Mouse (Mus musculus): ENCODE data around the gene Ltb4r1.

DNA sequence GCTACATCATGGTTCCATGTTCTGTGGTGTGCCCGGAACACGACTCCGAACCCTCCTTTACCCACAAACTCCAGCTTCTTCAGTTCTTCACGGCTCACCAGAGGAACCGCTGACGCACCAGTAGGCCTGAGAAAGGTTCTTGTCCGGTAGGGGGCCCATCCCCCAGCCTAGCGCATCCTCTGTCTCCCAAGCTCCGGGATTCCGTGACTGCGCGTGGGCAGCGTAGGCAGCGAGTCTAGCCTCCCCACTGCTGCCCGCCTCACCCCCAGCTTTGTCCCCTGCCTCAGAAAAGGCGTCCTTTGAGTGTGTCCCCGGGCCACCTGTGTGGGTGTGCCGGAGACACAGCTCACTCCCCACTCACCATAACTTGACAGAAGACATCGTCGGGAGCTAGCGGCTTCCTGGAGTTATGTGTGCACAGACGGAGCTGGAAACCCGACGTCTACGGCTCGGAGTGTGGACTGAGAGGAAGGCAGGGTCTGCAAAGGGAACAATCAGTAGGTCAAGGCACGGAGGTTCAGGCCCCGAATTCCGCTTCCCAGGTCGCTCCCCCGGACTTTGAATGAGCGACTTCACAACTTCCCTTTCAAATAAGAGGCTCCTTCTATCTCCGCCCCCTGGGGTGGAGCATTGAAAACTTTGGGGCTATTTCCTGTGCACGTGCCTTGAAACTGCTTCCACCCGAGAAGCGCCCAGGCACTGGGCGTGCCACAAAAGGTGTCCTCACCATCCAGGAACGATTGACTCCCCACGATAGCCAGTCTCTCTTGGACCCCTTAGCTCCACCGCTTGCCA, 22.7 kb downstream of the Ltb4r1 start, which contains the start of gene Ripk3:
- TF ChIP-seq CTCF (IDR thresholded peaks at IDR 0.05; ENCODE audit: extremely low read depth, insufficient read depth, low read length) = no peak
- no peak for TF ChIP-seq POLR2A (IDR thresholded peaks at IDR 0.05; ENCODE audit: extremely low read depth, insufficient read depth, low read length)
